Mouse (Mus musculus) heart, embryonic 16.5 days (tissue): Measurements from ENCODE around the gene Btg2. TPM values are rescaled to one million over a fixed set of nuclear protein-coding genes. Genes with fewer than 3 reads are reported as not detected.

Experiments
- ATAC-seq: fragments of 200-750 bp; cut with Nextera tagmentation; replicated peaks from 2 replicates; pipeline ENCODE4 v1.8.0; 2017; ENCODE audit warnings: moderate number of reproducible peaks; ENCODE audit not compliant: insufficient read depth, low FRiP score; ENCODE audit errors: extremely low read depth
- H3K27ac ChIP-seq: fragments of 300-500 bp; sonication (generic); 2 replicates; pipeline ENCODE4 v1.5.1; 2014; ENCODE audit warnings: mild to moderate bottlenecking, low read length, control low read depth, moderate library complexity
- H3K27me3 ChIP-seq: fragments of 300-500 bp; sonication (generic); 2 replicates; pipeline ENCODE4 v1.6.1; 2014; ENCODE audit warnings: low read length, mixed read lengths; ENCODE audit not compliant: control insufficient read depth, insufficient read depth
- H3K36me3 ChIP-seq: fragments of 300-500 bp; sonication (generic); 2 replicates; pipeline ENCODE4 v1.6.1; 2014; ENCODE audit not compliant: control insufficient read depth, insufficient read depth
- H3K4me1 ChIP-seq: fragments of 300-500 bp; sonication (generic); 2 replicates; pipeline ENCODE4 v1.6.1; 2014; ENCODE audit warnings: low read length, mixed read lengths; ENCODE audit not compliant: control insufficient read depth, insufficient read depth
- H3K4me2 ChIP-seq: fragments of 300-500 bp; sonication (generic); 2 replicates; pipeline ENCODE4 v1.6.1; 2014; ENCODE audit warnings: low read depth, mild to moderate bottlenecking, control low read depth, low read length
- H3K4me3 ChIP-seq: fragments of 300-500 bp; sonication (generic); 2 replicates; pipeline ENCODE4 v1.5.1; 2014; ENCODE audit warnings: mild to moderate bottlenecking, control low read depth, low read length
- H3K9ac ChIP-seq: fragments of 300-500 bp; sonication (generic); 2 replicates; pipeline ENCODE4 v1.6.1; 2014; ENCODE audit warnings: low read length, control low read depth
- H3K9me3 ChIP-seq: fragments of 300-500 bp; sonication (generic); replicated peaks from 2 replicates; pipeline ENCODE4 v1.6.1; 2016; ENCODE audit warnings: low read length; ENCODE audit not compliant: control insufficient read depth
- whole genome bisulfite sequencing: fragments of 180-500 bp; shearing (Covaris S2); extraction: QIAGEN DNeasy Blood & Tissue Kit; methylation state at CpG from one replicate; pipeline ENCODE4 v1.1.7; 2014; 5-methylcytosine and 5-hydroxymethylcytosine counted together
- polyA plus RNA-seq: library from polyadenylated mRNA; unstranded; fragments of >200 nt; fragmentation: Nextera tagmentation; extraction: Ambion mirVana; gene quantifications from 2 replicates; pipeline ENCODE4 v1.2.1, GENCODE M21; 2015

The Btg2 gene
- polyA plus RNA-seq, 1 experiment from 2014 or later, result 50.9 TPM

DNA sequence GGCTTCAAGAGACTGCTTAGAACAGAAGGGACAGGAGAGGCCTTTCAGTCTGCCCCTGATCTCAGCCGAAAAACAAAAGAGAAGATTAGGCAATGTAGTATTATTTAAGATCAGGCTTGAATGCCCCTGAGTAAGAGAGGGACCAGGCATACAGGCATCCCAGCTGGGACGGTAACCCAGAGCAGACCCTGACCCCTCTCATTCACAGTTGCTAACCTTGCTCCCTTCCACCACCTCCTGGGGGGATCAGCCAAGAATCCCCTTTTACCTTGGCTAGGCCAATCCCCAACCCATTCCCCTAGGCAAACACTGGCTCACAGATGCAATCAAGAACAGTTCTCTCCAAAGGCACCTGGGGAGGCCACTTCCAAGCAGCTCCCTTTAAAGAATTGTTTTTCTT lies 2.1 kb downstream of the Btg2 start:
- Histone ChIP-seq H3K36me3 (peaks cover 16% of the 10 kb centered on the region), H3K27me3 (no peaks in the 10 kb centered on the region), H3K4me3 (peak overlapping the region; percentile 90), H3K9me3 (no peaks in the 10 kb centered on the region), H3K4me2 (peak overlapping the region; percentile 91), H3K4me1 (peaks cover 46% of the 10 kb centered on the region), H3K27ac (peak overlapping the region; percentile 12; the same call in 1 of the 2 replicates), H3K9ac (peak overlapping the region; percentile 70)
- 67% methylated on average over 2 of the region's 2 CpGs for WGBS
- no peak for ATAC-seq

DNA sequence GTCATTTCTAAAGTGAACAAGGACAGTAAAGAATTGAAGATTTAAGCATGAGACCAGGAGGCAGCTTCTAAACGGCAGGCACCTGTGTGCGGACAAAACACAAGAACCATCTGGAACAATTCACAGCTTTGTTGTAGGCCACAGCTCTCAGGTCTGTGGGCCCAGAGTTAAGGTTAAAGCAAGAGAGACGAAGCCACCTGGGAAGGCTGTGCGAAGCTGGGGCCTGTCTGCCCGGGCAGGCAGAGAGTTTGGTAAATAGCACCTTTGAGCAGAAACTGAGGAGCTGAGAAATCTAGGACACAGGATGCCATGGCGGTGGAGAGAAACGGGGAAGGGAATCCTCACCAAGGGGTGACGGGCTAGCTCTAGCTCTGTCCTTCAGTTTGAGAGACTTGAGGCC lies 3.4 kb downstream of the Btg2 start:
- Histone ChIP-seq H3K4me1 (peaks cover 52% of the 10 kb centered on the region), H3K36me3 (peaks cover 16% of the 10 kb centered on the region), H3K27ac (peak overlapping the region; percentile 17; the same call in 1 of the 2 replicates), H3K4me2 (peak overlapping the region; percentile 91), H3K9ac (peak overlapping the region; percentile 1; the same call in 1 of the 2 replicates), H3K27me3 (no peaks in the 10 kb centered on the region), H3K4me3 (peak overlapping the region; percentile 90; the same call in 1 of the 2 replicates), H3K9me3 (no peaks in the 10 kb centered on the region)
- ATAC-seq, result no peak
- WGBS, result 84% methylated on average over 8 of the region's 8 CpGs

DNA sequence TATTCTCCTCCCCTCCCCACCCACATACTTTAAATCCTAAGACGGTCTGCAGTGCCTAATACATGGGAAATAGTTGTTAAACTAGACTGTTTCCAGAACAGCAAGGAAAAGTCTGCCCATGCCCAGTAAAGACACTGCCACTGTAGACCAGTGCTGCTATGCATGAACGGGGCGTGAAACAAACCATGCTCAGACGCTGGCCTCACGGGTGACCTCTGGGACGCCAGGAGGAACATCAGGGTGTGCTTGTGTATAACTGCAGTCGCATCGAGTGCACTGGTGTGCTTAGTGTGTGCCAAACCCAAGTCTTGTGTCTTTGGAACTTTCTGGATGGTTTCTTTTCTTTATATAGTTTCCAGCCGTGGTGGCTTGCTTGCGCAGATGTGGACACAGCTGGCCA lies 4.3 kb downstream of the Btg2 start:
- Histone ChIP-seq H3K9me3 (no peaks in the 10 kb centered on the region), H3K36me3 (peaks cover 16% of the 10 kb centered on the region), H3K9ac (no peak overlapping the region), H3K27ac (no peak overlapping the region), H3K4me3 (no peak overlapping the region), H3K27me3 (no peaks in the 10 kb centered on the region), H3K4me1 (peaks cover 49% of the 10 kb centered on the region), H3K4me2 (no peak overlapping the region)
- 85% methylated on average over 10 of the region's 10 CpGs for WGBS
- ATAC-seq, result no peak

DNA sequence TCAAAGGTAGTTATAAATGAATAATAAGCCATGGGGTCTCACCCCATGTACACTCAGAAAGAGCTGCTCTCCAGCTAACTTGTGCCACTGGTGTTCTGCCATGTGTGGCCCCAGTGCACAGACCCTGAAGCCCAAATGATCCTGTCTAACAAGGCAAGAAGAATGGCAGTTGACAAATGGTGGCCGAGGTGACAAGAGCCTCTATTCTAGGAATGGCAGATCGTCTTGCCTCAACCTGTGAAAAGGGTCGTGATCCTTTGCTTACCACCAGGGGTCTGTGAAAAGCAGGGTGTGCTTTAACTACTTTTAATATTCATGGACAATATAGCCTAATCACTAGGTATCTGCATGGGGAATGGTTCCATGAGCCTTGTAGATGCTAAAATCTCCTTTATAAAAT lies 4.7 kb downstream of the Btg2 start:
- Histone ChIP-seq H3K4me1 (peaks cover 45% of the 10 kb centered on the region), H3K36me3 (peaks cover 16% of the 10 kb centered on the region), H3K9ac (no peak overlapping the region), H3K9me3 (no peaks in the 10 kb centered on the region), H3K27me3 (no peaks in the 10 kb centered on the region), H3K4me3 (no peak overlapping the region), H3K27ac (no peak overlapping the region), H3K4me2 (no peak overlapping the region)
- 66% methylated on average over 3 of the region's 3 CpGs for WGBS
- ATAC-seq, result no peak

DNA sequence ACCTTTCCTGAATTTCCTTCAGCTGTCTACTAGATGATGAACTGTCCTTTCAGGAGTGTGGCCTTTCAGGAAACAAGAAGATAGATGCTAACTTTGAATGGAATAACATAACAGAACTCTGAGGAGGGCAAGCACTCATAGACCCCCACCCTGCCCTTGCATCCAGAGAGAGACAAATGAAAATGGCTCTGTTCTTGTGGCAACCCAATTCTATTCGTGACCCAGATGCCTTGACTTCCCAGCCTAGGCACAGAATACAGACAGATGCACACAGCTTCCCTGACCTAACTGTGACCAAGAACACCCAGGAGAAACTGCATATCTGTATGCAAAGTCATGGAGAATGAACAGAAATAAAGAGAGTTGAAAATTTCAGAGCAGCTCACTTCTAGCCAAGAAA lies 5.3 kb downstream of the Btg2 start:
- H3K4me1 ChIP-seq, result peaks cover 45% of the 10 kb centered on the region
- no peaks in the 10 kb centered on the region for H3K27me3 ChIP-seq
- H3K36me3 ChIP-seq, result peaks cover 16% of the 10 kb centered on the region
- H3K27ac ChIP-seq, result peak overlapping the region; percentile 69
- 70% methylated on average over 1 of the region's 1 CpGs for WGBS
- H3K9ac ChIP-seq, result no peak overlapping the region
- no peak overlapping the region for H3K4me3 ChIP-seq
- ATAC-seq, result no peak
- H3K4me2 ChIP-seq, result no peak overlapping the region
- H3K9me3 ChIP-seq, result no peaks in the 10 kb centered on the region

DNA sequence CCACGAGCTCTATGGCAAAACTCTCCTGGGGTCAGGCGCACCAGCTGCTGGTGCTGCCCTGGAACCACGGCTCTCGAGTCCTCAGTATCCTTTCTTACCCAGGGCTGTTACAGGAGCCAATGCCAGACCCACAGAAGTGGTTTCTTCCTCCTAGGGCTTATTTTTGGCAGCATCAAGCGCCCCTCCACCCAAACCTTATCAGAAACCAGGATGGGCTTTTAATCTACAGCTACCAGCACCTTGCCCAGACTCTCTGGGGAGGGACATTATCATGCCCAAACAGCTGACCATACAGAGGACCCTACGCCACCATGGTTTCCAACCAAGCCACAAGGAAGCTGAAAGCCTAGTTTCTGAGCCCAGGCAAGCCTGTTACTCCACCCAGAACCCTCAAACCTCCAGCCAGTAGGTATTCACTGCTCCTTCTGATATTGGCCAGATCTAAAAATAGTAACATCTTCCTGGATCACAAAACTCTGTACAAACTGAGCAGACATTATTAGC lies 5.8 kb downstream of the Btg2 start:
- ATAC-seq, result no peak
- H3K9ac ChIP-seq, result peak overlapping the region; percentile 10; the same call in 1 of the 2 replicates
- peaks cover 45% of the 10 kb centered on the region for H3K4me1 ChIP-seq
- no peaks in the 10 kb centered on the region for H3K9me3 ChIP-seq
- peak overlapping the region; percentile 4; the same call in 1 of the 2 replicates for H3K4me2 ChIP-seq
- H3K27ac ChIP-seq, result peak overlapping the region; percentile 69
- peaks cover 16% of the 10 kb centered on the region for H3K36me3 ChIP-seq
- 39% methylated on average over 6 of the region's 6 CpGs for WGBS
- H3K4me3 ChIP-seq, result no peak overlapping the region
- H3K27me3 ChIP-seq, result no peaks in the 10 kb centered on the region

DNA sequence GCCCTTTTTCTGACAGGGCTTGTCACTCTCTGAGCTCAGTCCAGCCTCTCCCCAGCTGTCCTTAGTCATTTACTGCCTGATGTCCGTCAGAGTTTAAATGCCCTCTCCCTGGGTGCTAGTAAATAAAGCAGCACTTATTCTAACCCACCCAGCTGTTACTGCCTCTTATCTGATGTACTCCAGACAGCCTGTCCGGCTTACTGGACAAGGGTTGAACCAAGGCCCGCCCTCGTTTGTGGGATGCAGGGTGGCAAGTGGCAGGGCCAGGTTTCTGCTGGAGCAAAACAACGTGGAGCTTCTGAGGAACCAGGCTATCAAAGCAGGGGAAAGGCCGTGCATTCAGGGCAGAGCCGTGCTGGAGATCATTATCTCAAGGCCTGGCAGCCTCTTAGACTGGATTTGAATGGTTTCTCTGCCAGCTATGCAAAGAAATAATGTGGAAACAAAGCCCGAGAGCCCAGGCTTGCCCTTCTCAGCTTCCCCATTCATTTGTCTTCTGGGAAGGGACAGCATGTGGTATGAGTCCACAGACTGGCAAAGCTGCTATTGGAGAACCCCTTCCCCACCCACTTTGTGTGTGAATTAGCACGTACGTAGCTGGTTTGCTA lies 7.4 kb downstream of the Btg2 start:
- Histone ChIP-seq H3K9me3 (no peaks in the 10 kb centered on the region), H3K4me1 (peaks cover 40% of the 10 kb centered on the region), H3K4me3 (no peak overlapping the region), H3K4me2 (no peak overlapping the region), H3K27ac (peak overlapping the region; percentile 7; the same call in 1 of the 2 replicates), H3K36me3 (peaks cover 7% of the 10 kb centered on the region), H3K9ac (no peak overlapping the region; the same call in 1 of the 2 replicates), H3K27me3 (no peaks in the 10 kb centered on the region)
- WGBS, result 49% methylated on average over 10 of the region's 10 CpGs
- no peak for ATAC-seq

DNA sequence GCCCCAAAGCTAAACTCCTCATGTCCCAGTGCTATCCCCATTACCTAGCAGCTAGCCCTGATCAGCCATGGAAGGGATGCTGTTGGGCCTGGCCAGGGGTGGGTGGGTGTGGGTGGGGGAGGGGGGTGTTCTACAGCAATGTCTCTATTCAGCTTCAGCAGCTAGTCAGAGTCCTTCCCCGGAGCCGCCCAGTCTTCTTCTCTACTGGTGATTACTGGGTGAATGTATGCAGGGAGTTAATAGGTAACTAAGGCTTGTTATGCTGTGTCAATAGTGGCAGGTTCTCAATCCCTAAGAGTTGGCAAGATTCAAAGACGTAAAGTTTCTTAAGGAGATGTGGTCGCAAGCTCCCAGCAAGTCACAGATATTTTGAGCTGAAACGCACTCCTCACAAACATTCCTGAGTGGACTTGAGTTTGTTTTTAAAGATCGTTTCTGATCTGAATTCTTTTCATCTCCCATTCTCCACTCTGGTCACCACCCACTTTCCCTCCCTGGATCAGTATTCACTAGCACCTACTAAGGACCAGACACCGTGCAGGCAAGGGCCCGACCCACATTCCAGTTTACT lies 8.7 kb downstream of the Btg2 start:
- H3K9ac ChIP-seq, result no peak overlapping the region
- H3K4me2 ChIP-seq, result no peak overlapping the region
- H3K4me3 ChIP-seq, result no peak overlapping the region
- H3K4me1 ChIP-seq, result peaks cover 39% of the 10 kb centered on the region
- H3K36me3 ChIP-seq, result peaks cover 7% of the 10 kb centered on the region
- H3K9me3 ChIP-seq, result no peaks in the 10 kb centered on the region
- no peaks in the 10 kb centered on the region for H3K27me3 ChIP-seq
- WGBS, result 62% methylated on average over 8 of the region's 8 CpGs
- 0 out of 2 replicates have a peak overlapping the region, but pooled peaks have one; percentile 7 for H3K27ac ChIP-seq
- no peak for ATAC-seq

DNA sequence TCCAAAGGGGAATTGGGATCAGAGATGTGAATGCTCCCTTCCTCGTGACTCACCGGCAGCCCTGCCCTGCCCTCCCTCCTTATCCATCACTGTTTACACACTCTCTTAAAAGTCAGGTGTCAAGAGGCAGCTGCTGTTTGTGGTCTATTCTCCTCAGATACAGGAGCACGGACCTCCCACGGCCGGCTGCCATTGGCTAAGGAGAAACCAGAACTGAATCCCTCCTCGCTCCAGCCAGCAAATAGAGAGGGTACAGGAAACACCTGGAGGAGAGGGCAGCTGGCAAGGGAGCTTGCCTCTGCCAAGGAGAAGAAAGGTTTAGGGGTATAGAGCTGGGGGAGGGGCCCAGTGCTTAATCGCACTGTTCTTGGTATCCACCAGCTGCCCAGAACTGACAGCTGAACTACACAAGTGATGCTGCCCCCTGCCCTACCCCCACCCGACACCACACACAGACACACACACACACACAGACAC lies 11.7 kb downstream of the Btg2 start:
- Histone ChIP-seq H3K4me1 (peaks cover 50% of the 10 kb centered on the region), H3K4me2 (no peak overlapping the region), H3K4me3 (no peak overlapping the region), H3K36me3 (no peaks in the 10 kb centered on the region), H3K9ac (no peak overlapping the region), H3K27me3 (no peaks in the 10 kb centered on the region), H3K9me3 (no peaks in the 10 kb centered on the region), H3K27ac (peak overlapping the region; percentile 26)
- 14% methylated on average over 8 of the region's 8 CpGs for WGBS
- ATAC-seq, result peak; percentile 52
